Mouse (Mus musculus): ENCODE results near the gene Tnfrsf9. TPM values are rescaled to one million over a fixed set of nuclear protein-coding genes. Genes with fewer than 3 reads are reported as not detected.
A peak's percentile ranks its signal among the peaks of the same experiment; 100 is the strongest.
"Not testable (repeated sequence)": the region's sequence is repeated elsewhere in the genome, so short reads cannot be mapped to it uniquely, and the experiment has no call there.

The Tnfrsf9 gene
- polyA plus RNA-seq, 1 experiment from 2014 or later, result 1.0 TPM

GRCm38 (mm10) chr4:150874416-150874815, 39.9 kb upstream of the Tnfrsf9 start:
- H3K9ac ChIP-seq; H3K27ac ChIP-seq; H3K4me2 ChIP-seq (replicated peaks); H3K27me3 ChIP-seq; H3K4me3 ChIP-seq; ATAC-seq (ENCODE audit: insufficient number of reproducible peaks, insufficient read depth, low FRiP score, low TSS enrichment); H3K36me3 ChIP-seq: not testable (repeated sequence)
- Histone ChIP-seq H3K9me3 (peaks cover 14% of the 10 kb centered on the region), H3K4me1 (peaks cover 23% of the 10 kb centered on the region)
- 81% methylated on average over 4 of the region's 4 CpGs for WGBS

GRCm38 (mm10) chr4:150875393-150875792, 39.0 kb upstream of the Tnfrsf9 start:
- no peaks in the 10 kb centered on the region for H3K27me3 ChIP-seq
- no peaks in the 10 kb centered on the region for H3K36me3 ChIP-seq
- H3K4me1 ChIP-seq, result peaks cover 17% of the 10 kb centered on the region
- 87% methylated on average over 10 of the region's 10 CpGs for WGBS
- H3K9me3 ChIP-seq, result peaks cover 24% of the 10 kb centered on the region
- no peak for ATAC-seq (ENCODE audit: insufficient number of reproducible peaks, insufficient read depth, low FRiP score, low TSS enrichment)
- no peak overlapping the region for H3K4me2 ChIP-seq (replicated peaks)
- no peak overlapping the region for H3K27ac ChIP-seq
- no peak overlapping the region for H3K4me3 ChIP-seq
- H3K9ac ChIP-seq, result no peak overlapping the region

GRCm38 (mm10) chr4:150879631-150880030, 34.7 kb upstream of the Tnfrsf9 start:
- no peak overlapping the region for H3K4me2 ChIP-seq (replicated peaks)
- no peak for ATAC-seq (ENCODE audit: insufficient number of reproducible peaks, insufficient read depth, low FRiP score, low TSS enrichment)
- H3K4me1 ChIP-seq, result no peaks in the 10 kb centered on the region
- 92% methylated on average over 22 of the region's 22 CpGs for WGBS
- H3K27me3 ChIP-seq, result no peaks in the 10 kb centered on the region
- peaks cover 27% of the 10 kb centered on the region for H3K9me3 ChIP-seq
- H3K27ac ChIP-seq, result no peak overlapping the region
- no peak overlapping the region for H3K9ac ChIP-seq
- no peak overlapping the region for H3K4me3 ChIP-seq
- H3K36me3 ChIP-seq, result no peaks in the 10 kb centered on the region

GRCm38 (mm10) chr4:150880364-150880763, 34.0 kb upstream of the Tnfrsf9 start:
- Histone ChIP-seq H3K27me3 (no peaks in the 10 kb centered on the region), H3K36me3 (no peaks in the 10 kb centered on the region), H3K4me2 (replicated peaks) (no peak overlapping the region), H3K9me3 (peaks cover 27% of the 10 kb centered on the region), H3K9ac (no peak overlapping the region), H3K27ac (no peak overlapping the region), H3K4me1 (no peaks in the 10 kb centered on the region), H3K4me3 (no peak overlapping the region)
- ATAC-seq (ENCODE audit: insufficient number of reproducible peaks, insufficient read depth, low FRiP score, low TSS enrichment), result no peak
- 83% methylated on average over 5 of the region's 5 CpGs for WGBS

- Histone ChIP-seq H3K27ac (no peak overlapping the region), H3K4me3 (no peak overlapping the region), H3K9ac (no peak overlapping the region), H3K4me1 (no peaks in the 10 kb centered on the region), H3K4me2 (replicated peaks) (no peak overlapping the region), H3K27me3 (no peaks in the 10 kb centered on the region), H3K36me3 (no peaks in the 10 kb centered on the region), H3K9me3 (peaks cover 27% of the 10 kb centered on the region)
- 88% methylated on average over 5 of the region's 5 CpGs for WGBS
- no peak for ATAC-seq (ENCODE audit: insufficient number of reproducible peaks, insufficient read depth, low FRiP score, low TSS enrichment)
These were observed 31.7 kb upstream of the Tnfrsf9 start for GRCm38 (mm10) chr4:150882632-150883031.

GRCm38 (mm10) chr4:150887903-150888302, 26.5 kb upstream of the Tnfrsf9 start:
- H3K27me3 ChIP-seq, result no peaks in the 10 kb centered on the region
- peaks cover 10% of the 10 kb centered on the region; the same call in 1 of the 2 replicates for H3K4me1 ChIP-seq
- no peak overlapping the region for H3K4me2 ChIP-seq (replicated peaks)
- H3K9ac ChIP-seq, result no peak overlapping the region
- ATAC-seq (ENCODE audit: insufficient number of reproducible peaks, insufficient read depth, low FRiP score, low TSS enrichment), result no peak
- WGBS, result 72% methylated on average over 5 of the region's 5 CpGs
- no peak overlapping the region for H3K27ac ChIP-seq
- no peaks in the 10 kb centered on the region for H3K9me3 ChIP-seq
- H3K4me3 ChIP-seq, result no peak overlapping the region
- H3K36me3 ChIP-seq, result no peaks in the 10 kb centered on the region

GRCm38 (mm10) chr4:150888492-150888891, 25.9 kb upstream of the Tnfrsf9 start:
- ATAC-seq (ENCODE audit: insufficient number of reproducible peaks, insufficient read depth, low FRiP score, low TSS enrichment), result no peak
- H3K27ac ChIP-seq, result no peak overlapping the region
- no peak overlapping the region for H3K4me3 ChIP-seq
- no peaks in the 10 kb centered on the region for H3K27me3 ChIP-seq
- H3K4me2 ChIP-seq (replicated peaks), result no peak overlapping the region
- no peak overlapping the region for H3K9ac ChIP-seq
- no peaks in the 10 kb centered on the region for H3K36me3 ChIP-seq
- peaks cover 10% of the 10 kb centered on the region; the same call in 1 of the 2 replicates for H3K4me1 ChIP-seq
- WGBS, result 67% methylated on average over 4 of the region's 4 CpGs
- no peaks in the 10 kb centered on the region for H3K9me3 ChIP-seq

- 0 out of 2 replicates have a peak overlapping the region, but pooled peaks have one; percentile 6 for H3K27ac ChIP-seq
These were observed 24.9 kb upstream of the Tnfrsf9 start for GRCm38 (mm10) chr4:150889273-150889954.

GRCm38 (mm10) chr4:150889955-150890315, 24.4 kb upstream of the Tnfrsf9 start:
- ATAC-seq (ENCODE audit: insufficient number of reproducible peaks, insufficient read depth, low FRiP score, low TSS enrichment), result no peak
- no peaks in the 10 kb centered on the region for H3K9me3 ChIP-seq
- no peak overlapping the region for H3K9ac ChIP-seq
- H3K36me3 ChIP-seq, result no peaks in the 10 kb centered on the region
- peaks cover 10% of the 10 kb centered on the region; the same call in 1 of the 2 replicates for H3K4me1 ChIP-seq
- 0 out of 2 replicates have a peak overlapping the region, but pooled peaks have one; percentile 6 for H3K27ac ChIP-seq
- no peak overlapping the region; the same call in 1 of the 2 replicates for H3K4me2 ChIP-seq (replicated peaks)
- WGBS, result 48% methylated on average over 13 of the region's 13 CpGs
- H3K27me3 ChIP-seq, result no peaks in the 10 kb centered on the region
- no peak overlapping the region for H3K4me3 ChIP-seq

More at GRCm38 (mm10) chr4:150889273-150889954, 24.9 kb upstream of the Tnfrsf9 start:
- no peaks in the 10 kb centered on the region for H3K27me3 ChIP-seq
- WGBS, result 42% methylated on average over 20 of the region's 20 CpGs
- no peaks in the 10 kb centered on the region for H3K9me3 ChIP-seq
- ATAC-seq (ENCODE audit: insufficient number of reproducible peaks, insufficient read depth, low FRiP score, low TSS enrichment), result no peak
- H3K4me1 ChIP-seq, result peaks cover 10% of the 10 kb centered on the region; the same call in 1 of the 2 replicates
- no peak overlapping the region for H3K9ac ChIP-seq
- no peak overlapping the region for H3K4me3 ChIP-seq
- H3K4me2 ChIP-seq (replicated peaks), result no peak overlapping the region
- no peaks in the 10 kb centered on the region for H3K36me3 ChIP-seq

GRCm38 (mm10) chr4:150891308-150891707, 23.1 kb upstream of the Tnfrsf9 start:
- Histone ChIP-seq H3K4me3 (no peak overlapping the region), H3K9ac (no peak overlapping the region), H3K36me3 (peaks cover 6% of the 10 kb centered on the region; the same call in 1 of the 2 replicates), H3K4me1 (peaks cover 10% of the 10 kb centered on the region; the same call in 1 of the 2 replicates), H3K9me3 (no peaks in the 10 kb centered on the region), H3K27ac (no peak overlapping the region), H3K27me3 (no peaks in the 10 kb centered on the region), H3K4me2 (replicated peaks) (no peak overlapping the region)
- no peak for ATAC-seq (ENCODE audit: insufficient number of reproducible peaks, insufficient read depth, low FRiP score, low TSS enrichment)
- 74% methylated on average over 5 of the region's 5 CpGs for WGBS

- H3K27ac ChIP-seq, result no peak overlapping the region
- H3K4me3 ChIP-seq, result no peak overlapping the region
- no peak overlapping the region for H3K9ac ChIP-seq
- no peak for ATAC-seq (ENCODE audit: insufficient number of reproducible peaks, insufficient read depth, low FRiP score, low TSS enrichment)
- no peaks in the 10 kb centered on the region for H3K27me3 ChIP-seq
- H3K4me1 ChIP-seq, result peaks cover 6% of the 10 kb centered on the region; the same call in 1 of the 2 replicates
- H3K9me3 ChIP-seq, result no peaks in the 10 kb centered on the region
- H3K36me3 ChIP-seq, result peaks cover 38% of the 10 kb centered on the region
- H3K4me2 ChIP-seq (replicated peaks), result no peak overlapping the region
- WGBS, result 57% methylated on average over 8 of the region's 8 CpGs
These were observed 19.5 kb upstream of the Tnfrsf9 start for GRCm38 (mm10) chr4:150894718-150895501.
